Mouse (Mus musculus): ENCODE measurements around the gene Mfsd9.
"Not testable (repeated sequence)": the region's sequence is repeated elsewhere in the genome, so short reads cannot be mapped to it uniquely, and the experiment has no call there.

The Mfsd9 gene

GRCm38 (mm10) chr1:40783450-40783849, 7.0 kb downstream of the Mfsd9 start:
- CTCF ChIA-PET: no interaction called here

- CTCF ChIA-PET: no interaction called here
Measured at GRCm38 (mm10) chr1:40776763-40777162, 13.7 kb downstream of the Mfsd9 start.

DNA sequence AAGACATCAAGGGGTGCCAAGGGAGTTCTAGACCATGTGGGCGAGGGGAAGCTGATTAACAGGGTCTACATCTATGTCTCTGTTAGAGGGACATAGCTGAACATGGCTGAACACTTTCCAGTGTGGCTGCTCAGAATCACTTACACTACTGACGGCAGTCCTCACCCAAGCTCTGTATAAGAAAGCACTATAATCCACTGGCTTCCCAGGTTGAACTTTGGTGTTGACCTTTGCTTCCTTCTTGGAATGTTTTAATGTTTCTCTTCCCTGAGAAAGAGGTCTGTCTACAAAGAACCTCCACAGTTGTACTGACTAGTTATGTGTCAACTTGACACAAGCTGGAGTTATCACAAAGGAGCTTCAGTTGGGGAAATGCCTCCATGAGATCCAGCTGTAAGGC, 14.4 kb downstream of the Mfsd9 start:
- CTCF ChIA-PET: no interaction called here

- CTCF ChIA-PET: no interaction called here
Measured at GRCm38 (mm10) chr1:40774040-40774439, 16.4 kb downstream of the Mfsd9 start.

- CTCF ChIA-PET: no interaction called here
Measured at GRCm38 (mm10) chr1:40773234-40773633, 17.3 kb downstream of the Mfsd9 start.

GRCm38 (mm10) chr1:40771196-40771970, 19.1 kb downstream of the Mfsd9 start:
- CTCF ChIA-PET: interaction anchor here (0.5 kb wide), 1 partner anchor 282 kb away, joined by 4 read pairs; no protein-coding TSS in a partner anchor

DNA sequence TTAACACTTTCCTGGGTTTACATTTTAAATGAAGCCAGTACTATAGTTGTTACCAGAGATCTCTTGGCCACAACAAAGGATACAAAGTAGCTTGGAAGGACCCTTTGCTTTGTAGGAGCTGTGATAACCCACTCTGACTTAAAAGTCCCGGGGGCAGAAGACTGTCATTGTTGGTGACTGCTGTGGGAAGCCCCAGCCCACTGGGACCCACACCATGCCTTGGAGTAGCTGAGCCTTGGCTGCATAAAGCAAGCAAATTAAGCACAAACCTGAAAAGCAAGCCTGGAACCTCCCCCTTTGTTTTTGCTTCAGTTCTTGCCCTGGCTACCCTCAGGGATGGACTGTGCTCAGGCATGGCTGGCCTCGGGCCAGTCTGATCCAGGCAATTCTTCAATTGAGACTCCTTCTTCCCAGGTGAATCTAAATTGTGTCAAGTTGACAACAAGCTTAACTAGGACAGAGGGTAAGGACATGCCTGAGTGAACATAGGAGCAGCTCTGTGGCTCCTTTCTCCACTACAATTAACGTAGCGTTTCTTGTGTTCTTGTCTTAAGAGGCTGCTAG, 21.1 kb downstream of the Mfsd9 start:
- CTCF ChIA-PET: no interaction called here

DNA sequence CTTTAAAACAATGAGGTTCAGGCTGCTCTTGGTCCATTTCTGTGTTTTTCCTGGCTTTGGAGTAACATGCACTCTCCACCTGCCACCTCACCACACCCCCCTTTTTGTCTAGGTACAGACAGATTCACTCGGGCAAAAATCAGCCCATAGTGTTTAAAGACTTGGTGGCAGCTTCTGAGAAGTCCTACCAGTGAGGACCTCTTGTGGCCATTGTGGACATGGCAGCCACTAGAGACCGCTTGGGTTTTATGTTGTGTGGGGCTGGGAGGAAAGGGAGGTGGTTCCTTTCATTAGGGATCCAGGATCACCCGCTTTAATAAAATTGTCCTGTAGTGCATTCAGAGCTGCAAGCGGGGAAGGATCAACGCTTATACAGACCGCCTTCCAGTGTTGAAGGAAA, 21.9 kb downstream of the Mfsd9 start:
- CTCF ChIA-PET: no interaction called here

- CTCF ChIA-PET: no interaction called here
Measured at GRCm38 (mm10) chr1:40767588-40767987, 22.9 kb downstream of the Mfsd9 start.

DNA sequence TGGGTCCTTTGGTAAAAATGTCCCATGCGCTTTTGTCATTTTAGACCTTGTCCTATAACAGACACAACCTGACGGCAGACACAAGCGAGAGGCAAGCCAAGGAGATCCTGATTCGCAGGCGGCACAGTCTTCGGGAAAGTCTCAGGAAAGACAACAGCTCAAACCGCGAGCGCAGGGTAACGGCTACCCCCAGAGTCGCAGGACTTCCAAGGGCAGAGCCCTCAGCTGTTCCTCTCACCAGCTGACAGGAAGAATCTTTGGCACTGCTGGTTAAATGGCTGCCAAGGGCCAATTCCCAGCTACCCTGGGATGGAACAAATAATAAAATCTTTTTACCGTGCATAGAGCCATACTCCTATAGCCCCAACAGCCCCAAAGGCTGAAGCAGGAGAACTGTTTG, 25.0 kb downstream of the Mfsd9 start:
- CTCF ChIA-PET: no interaction called here

GRCm38 (mm10) chr1:40764701-40765275, 25.7 kb downstream of the Mfsd9 start:
- CTCF ChIA-PET: no interaction called here

GRCm38 (mm10) chr1:40764042-40764441, 26.4 kb downstream of the Mfsd9 start:
- CTCF ChIA-PET: no interaction called here

DNA sequence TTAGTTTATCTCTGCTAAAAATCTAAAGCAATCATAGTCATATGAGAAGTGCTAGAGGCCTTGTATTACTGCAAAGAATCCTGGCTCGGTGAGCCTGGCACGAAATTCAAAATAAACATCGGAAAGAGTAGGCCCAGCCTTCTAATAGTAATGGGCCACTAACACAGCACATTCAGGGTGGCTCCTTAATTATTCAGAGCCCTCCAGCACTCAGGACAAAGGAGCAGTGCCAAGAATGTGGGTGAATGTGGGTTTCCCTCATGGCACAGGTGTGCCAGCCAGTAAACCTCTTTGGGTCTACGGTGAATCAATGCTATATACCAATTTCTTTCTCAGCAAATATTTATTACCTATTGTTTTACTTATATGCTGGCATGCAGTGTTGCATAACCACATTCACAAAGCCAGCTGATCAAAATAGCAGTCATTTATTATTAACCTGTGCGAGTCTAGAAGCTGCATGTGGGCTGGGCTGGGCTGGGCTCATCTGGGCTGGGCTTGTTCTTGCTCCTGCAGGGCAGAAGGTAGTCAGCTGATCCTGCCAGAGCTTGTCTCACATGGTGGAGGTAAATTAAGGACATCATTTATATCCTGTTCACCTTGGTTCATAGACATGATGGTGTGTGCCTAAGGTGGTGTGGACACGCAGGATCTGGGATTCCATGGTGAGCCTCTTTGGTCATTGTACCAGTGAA, 30.6 kb downstream of the Mfsd9 start:
- CTCF ChIA-PET: no interaction called here

- CTCF ChIA-PET: no interaction called here
Measured at GRCm38 (mm10) chr1:40746089-40746488, 44.4 kb downstream of the Mfsd9 start.

DNA sequence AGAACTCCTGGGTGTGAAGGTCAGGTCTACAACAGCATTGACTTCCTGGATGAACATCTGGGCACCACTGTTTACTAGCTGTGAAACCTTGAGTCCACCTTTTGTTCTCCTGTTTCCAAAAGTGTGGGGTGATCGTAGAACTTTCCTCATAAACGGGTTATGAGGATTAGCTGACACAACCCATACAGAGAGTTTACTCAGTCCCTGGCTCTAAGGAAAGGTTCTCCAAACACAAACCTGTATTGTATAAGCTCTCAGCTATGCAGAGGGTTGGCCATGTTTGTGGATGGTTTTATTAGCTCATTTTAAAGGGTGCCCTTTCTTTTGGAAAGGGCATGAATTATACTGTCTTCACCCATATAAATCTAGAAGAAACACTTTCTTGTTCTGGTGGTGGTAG, 49.7 kb downstream of the Mfsd9 start:
- CTCF ChIA-PET: no interaction called here

- CTCF ChIA-PET: not testable (repeated sequence)
Measured at GRCm38 (mm10) chr1:40738246-40738645, 52.2 kb downstream of the Mfsd9 start.

DNA sequence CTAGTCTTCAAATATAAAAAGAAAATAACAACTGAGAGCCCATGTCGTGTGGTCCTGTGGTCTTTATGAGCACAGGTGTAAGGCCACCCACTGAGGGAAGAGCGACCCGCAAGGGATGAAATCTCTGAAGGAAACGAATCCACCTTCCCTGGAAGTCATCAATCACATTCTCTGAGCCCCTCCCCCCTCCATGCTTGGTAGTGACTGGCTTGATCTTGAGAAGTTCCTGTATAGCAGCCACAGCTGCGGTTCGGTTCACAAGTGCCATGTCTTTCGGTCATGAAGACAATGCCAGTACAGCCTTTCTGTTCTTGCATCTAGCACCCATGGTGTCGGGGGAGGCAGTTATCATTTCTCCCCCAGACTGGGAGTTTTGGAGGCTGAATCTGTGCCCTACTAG, 52.8 kb downstream of the Mfsd9 start:
- CTCF ChIA-PET: no interaction called here

DNA sequence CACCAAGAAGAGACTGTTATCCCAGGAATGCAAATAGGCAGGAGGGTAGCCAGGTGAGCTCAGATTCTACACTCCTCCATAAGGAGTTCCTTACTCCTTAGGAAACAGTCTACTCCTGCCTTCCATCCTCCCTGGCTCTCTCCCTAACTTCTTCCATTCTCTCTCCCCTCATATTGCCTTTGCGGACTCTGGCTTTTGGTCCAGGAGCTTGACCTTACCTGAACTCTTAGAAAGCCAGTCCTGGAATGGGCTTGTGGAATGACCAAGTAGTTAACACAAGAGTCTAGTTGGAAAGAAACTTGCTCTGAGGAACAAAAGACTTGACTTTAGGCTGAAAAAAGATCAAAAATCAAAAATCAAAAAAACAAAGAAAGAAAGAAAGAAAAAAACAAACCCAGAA, 61.9 kb downstream of the Mfsd9 start:
- CTCF ChIA-PET: no interaction called here

GRCm38 (mm10) chr1:40727404-40727803, 63.1 kb downstream of the Mfsd9 start:
- CTCF ChIA-PET: no interaction called here

DNA sequence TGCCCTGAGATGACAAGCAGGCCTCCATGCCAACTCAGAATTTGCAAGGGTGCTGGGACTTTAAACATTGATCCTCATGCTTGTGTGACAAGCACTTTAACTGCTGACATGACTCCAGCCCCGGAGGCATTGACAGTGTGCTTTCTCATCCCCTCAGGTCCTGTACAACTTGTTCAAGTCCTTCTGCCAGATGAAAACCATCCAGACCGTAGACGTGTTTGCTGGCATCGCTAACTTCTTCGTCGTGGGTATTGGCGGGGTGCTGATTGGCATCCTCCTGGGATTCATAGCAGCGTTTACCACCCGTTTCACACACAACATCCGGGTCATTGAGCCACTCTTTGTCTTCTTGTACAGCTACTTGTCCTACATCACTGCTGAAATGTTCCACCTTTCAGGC, 64.4 kb downstream of the Mfsd9 start:
- CTCF ChIA-PET: no interaction called here

All from spleen, embryonic (tissue).